Mouse (Mus musculus) liver, postnatal 0 days (tissue): ENCODE measurements around the gene Cdrt4.

Source experiments
- CTCF ChIP-seq: sonication (generic); IDR thresholded peaks from 2 replicates; pipeline ENCODE4 v1.5.1; 2016; ENCODE audit warnings: antibody characterized with exemption, low read depth
- EP300 ChIP-seq: IDR thresholded peaks from 2 replicates; pipeline ENCODE4 v1.6.1; 2016; ENCODE audit warnings: antibody characterized with exemption, low read depth, mild to moderate bottlenecking

DNA sequence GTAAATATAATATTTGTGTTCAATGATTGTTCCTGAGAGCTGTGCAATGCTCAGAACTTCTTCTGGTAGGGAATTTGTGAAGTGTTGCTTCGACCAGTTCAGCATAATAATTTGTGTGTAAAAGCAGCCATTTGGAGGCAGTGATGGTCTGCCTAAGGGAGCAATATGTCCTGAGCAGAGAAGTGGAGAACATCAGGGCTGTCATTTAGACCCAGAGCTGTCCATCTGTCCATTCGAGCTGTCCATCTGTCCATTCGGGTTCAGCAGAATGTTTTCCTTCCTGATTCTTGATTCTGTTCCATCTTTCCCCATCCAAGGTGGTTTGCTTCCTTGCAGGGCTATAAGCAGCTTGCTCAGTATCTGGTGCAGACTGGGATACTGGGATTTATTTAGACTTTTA is 33.4 kb downstream of the Cdrt4 start:
- TF ChIP-seq CTCF (no peak), EP300 (no peak)
